Mouse (Mus musculus) monocyte, adult 2 months (primary cell): ENCODE measurements around the gene Epsti1.
"Not testable (repeated sequence)": the region's sequence is repeated elsewhere in the genome, so short reads cannot be mapped to it uniquely, and the experiment has no call there.

Experiments used
- DNase-seq, 2 experiments: peaks; one replicate each; pipeline ENCODE4 v3.0.0; 2022; ENCODE audit warnings: low spot score in 2 of 2, low read depth in 1 of 2

Epsti1 gene

GRCm38 (mm10) chr14:77904171-77904762 is at the start of gene Epsti1:
Epsti1 (plus strand) TSS chr14:77904239.
- peak; percentile 33 to 36 for DNase-seq

- DNase-seq, result no peak
These were observed 44.1 kb upstream of the Epsti1 start for GRCm38 (mm10) chr14:77859894-77860293.

- DNase-seq, result no peak
These were observed 43.0 kb upstream of the Epsti1 start for GRCm38 (mm10) chr14:77860841-77861560.

GRCm38 (mm10) chr14:77864051-77864450 is 40.0 kb upstream of the Epsti1 start:
- no peak for DNase-seq

GRCm38 (mm10) chr14:77864510-77864909 is 39.5 kb upstream of the Epsti1 start:
- DNase-seq, result no peak

- no peak for DNase-seq
These were observed 36.4 kb upstream of the Epsti1 start for GRCm38 (mm10) chr14:77867601-77868000.

- no peak for DNase-seq
These were observed 33.1 kb upstream of the Epsti1 start for GRCm38 (mm10) chr14:77870926-77871325.

GRCm38 (mm10) chr14:77871380-77871975 is 32.6 kb upstream of the Epsti1 start:
- DNase-seq, result no peak

- peak; percentile 33 to 61 for DNase-seq
These were observed 29.5 kb upstream of the Epsti1 start, which contains the start of gene Dnajc15 for GRCm38 (mm10) chr14:77874304-77875241. Dnajc15 (minus strand) TSS chr14:77875125.

- no peak for DNase-seq
These were observed 27.8 kb upstream of the Epsti1 start for GRCm38 (mm10) chr14:77876199-77876598.

GRCm38 (mm10) chr14:77877876-77878275 is 26.2 kb upstream of the Epsti1 start:
- DNase-seq, result not testable (repeated sequence)

GRCm38 (mm10) chr14:77881998-77882397 is 22.0 kb upstream of the Epsti1 start:
- no peak for DNase-seq

GRCm38 (mm10) chr14:77882669-77883068 is 21.4 kb upstream of the Epsti1 start:
- DNase-seq, result no peak

- DNase-seq, result no peak
These were observed 17.7 kb upstream of the Epsti1 start for GRCm38 (mm10) chr14:77886376-77886775.

- no peak for DNase-seq
These were observed 17.1 kb upstream of the Epsti1 start for GRCm38 (mm10) chr14:77886941-77887340.

GRCm38 (mm10) chr14:77889911-77890310 is 14.1 kb upstream of the Epsti1 start:
- DNase-seq, result no peak

- no peak for DNase-seq
These were observed 8.1 kb upstream of the Epsti1 start for GRCm38 (mm10) chr14:77895951-77896350.

- no peak for DNase-seq
These were observed 1.5 kb upstream of the Epsti1 start for GRCm38 (mm10) chr14:77902541-77902940.

- no peak for DNase-seq
These were observed 1.4 kb downstream of the Epsti1 start for GRCm38 (mm10) chr14:77905466-77905865.

GRCm38 (mm10) chr14:77906586-77906985 is 2.5 kb downstream of the Epsti1 start:
- DNase-seq, result no peak

- no peak for DNase-seq
These were observed 11.7 kb downstream of the Epsti1 start for GRCm38 (mm10) chr14:77915776-77916175.
